Mouse (Mus musculus): ENCODE data around the gene Hoxd4.

GRCm38 (mm10) chr2:74753175-74753523, 41.4 kb downstream of the Hoxd4 start:
- TF ChIP-seq GATA1 (IDR thresholded peaks at IDR 0.05; ENCODE audit: low read length) (no peak), TAL1 (IDR thresholded peaks at IDR 0.05; ENCODE audit: low read length) (no peak)
